ENCODE assay signal across 25 mouse cellular contexts in the genomic region with DNA sequence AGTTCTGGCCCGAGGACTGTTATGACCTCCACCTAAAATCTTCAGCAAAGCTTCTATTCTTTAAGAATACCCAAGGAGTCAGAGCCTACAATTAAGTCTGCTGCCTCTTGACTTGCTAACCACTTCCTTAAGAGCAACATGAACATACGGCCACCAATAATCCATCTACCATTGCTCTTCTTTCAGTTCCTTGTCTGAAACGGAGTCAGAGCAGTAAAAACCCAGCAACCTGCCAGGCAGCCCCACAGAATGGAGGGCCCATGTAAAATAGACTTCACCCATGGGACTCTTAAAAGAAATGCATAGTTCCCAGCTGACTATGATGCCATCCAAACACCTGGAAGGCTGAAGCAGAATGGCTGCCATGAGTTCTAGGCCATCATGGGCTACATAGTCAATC. TPM values are rescaled to one million over a fixed set of nuclear protein-coding genes. Genes with fewer than 3 reads are reported as not detected.
DNase-seq lines count a peak whose midpoint lies in the region; ATAC-seq and TF ChIP-seq lines count a peak whose summit lies in the region.
"Had no signal": no experiment of that assay in that cellular context is flagged by ENCODE, and none has a peak within 500 bp of the region (broad histone marks: within the 10 kb centered on the region; RNA-seq: fewer than 3 reads in every experiment).

No protein-coding gene starts in this region.

- intact Hi-C loops in heart, postnatal 14 days (cut with DNase I), result no loop called here

- H3K36me3 ChIP-seq in intestine, postnatal 0 days (ENCODE audit: control insufficient read depth, insufficient read depth), result no peaks in the 10 kb centered on the region
- no peaks in the 10 kb centered on the region for H3K36me3 ChIP-seq in intestine, embryonic 16.5 days (ENCODE audit: control insufficient read depth, insufficient read depth, low read length)
- peaks cover 8% of the 10 kb centered on the region; the same call in 1 of the 2 replicates for H3K36me3 ChIP-seq in liver, embryonic 15.5 days (replicated peaks)
- H3K36me3 ChIP-seq in small intestine, adult 2 months (ENCODE audit: control insufficient read depth, insufficient read depth, low read length), result peaks cover 2% of the 10 kb centered on the region; the same call in 1 of the 2 replicates
- peaks cover 5% of the 10 kb centered on the region; the same call in 1 of the 2 replicates for H3K36me3 ChIP-seq in heart, embryonic 12.5 days
- H3K36me3 ChIP-seq: embryonic facial prominence, embryonic 15.5 days; kidney, embryonic 15.5 days; limb, embryonic 13.5 days; neural tube, embryonic 12.5 days had no signal

- 72% methylated on average over 3 of the region's 3 CpGs for WGBS in intestine, postnatal 0 days
- WGBS in intestine, embryonic 16.5 days, result 82% methylated on average over 3 of the region's 3 CpGs
- 67% methylated on average over 3 of the region's 3 CpGs for WGBS in liver, embryonic 15.5 days (ENCODE audit: insufficient replicate concordance)
- WGBS in small intestine, adult 2 months, result 78% methylated on average over 3 of the region's 3 CpGs
- 91% methylated on average over 3 of the region's 3 CpGs for WGBS in heart, embryonic 12.5 days

- ATAC-seq in intestine, postnatal 0 days, result no peak
- no peak for ATAC-seq in intestine, embryonic 16.5 days
- ATAC-seq in liver, embryonic 15.5 days (ENCODE audit: insufficient read depth), result no peak
- no peak for ATAC-seq in heart, embryonic 12.5 days (ENCODE audit: insufficient number of reproducible peaks, low FRiP score)
- ATAC-seq: forebrain, embryonic 16.5 days; hindbrain, postnatal 0 days had no signal

- H3K9ac ChIP-seq in intestine, postnatal 0 days (ENCODE audit: low read depth, low read length), result no peak overlapping the region
- no peak overlapping the region for H3K9ac ChIP-seq in intestine, embryonic 16.5 days (ENCODE audit: low read depth, low read length)
- no peak overlapping the region for H3K9ac ChIP-seq in liver, embryonic 15.5 days
- H3K9ac ChIP-seq in heart, embryonic 12.5 days, result no peak overlapping the region
- H3K9ac ChIP-seq: embryonic facial prominence, embryonic 15.5 days; kidney, embryonic 15.5 days; limb, embryonic 13.5 days; lung, embryonic 14.5 days; neural tube, embryonic 12.5 days had no signal

- peaks cover 3% of the 10 kb centered on the region; the same call in 1 of the 2 replicates for H3K4me1 ChIP-seq in intestine, postnatal 0 days (replicated peaks; ENCODE audit: control insufficient read depth, insufficient read depth, low read length)
- H3K4me1 ChIP-seq in intestine, embryonic 16.5 days (ENCODE audit: control insufficient read depth, insufficient read depth, low read length), result peaks cover 15% of the 10 kb centered on the region
- peaks cover 51% of the 10 kb centered on the region for H3K4me1 ChIP-seq in bone marrow macrophage, adult 2 months (ENCODE audit: control insufficient read depth, insufficient read depth, low read length)
- H3K4me1 ChIP-seq in liver, embryonic 15.5 days (replicated peaks), result peaks cover 88% of the 10 kb centered on the region
- H3K4me1 ChIP-seq in small intestine, adult 2 months (ENCODE audit: control insufficient read depth, insufficient read depth, insufficient read length, low read length), result peaks cover 39% of the 10 kb centered on the region
- peaks cover 24% of the 10 kb centered on the region for H3K4me1 ChIP-seq in heart, embryonic 12.5 days (replicated peaks)
- H3K4me1 ChIP-seq: embryonic facial prominence, embryonic 15.5 days; neural tube, embryonic 12.5 days had no signal

- H3K27ac ChIP-seq in intestine, postnatal 0 days (ENCODE audit: low read depth, low read length), result 0 out of 2 replicates have a peak overlapping the region, but pooled peaks have one; percentile 28
- H3K27ac ChIP-seq in intestine, embryonic 16.5 days (ENCODE audit: low read length), result no peak overlapping the region
- 0 out of 2 replicates have a peak overlapping the region, but pooled peaks have one; percentile 17 for H3K27ac ChIP-seq in bone marrow macrophage, adult 2 months (ENCODE audit: insufficient read depth, low read depth, low read length)
- H3K27ac ChIP-seq in liver, embryonic 15.5 days (replicated peaks), result 0 out of 2 replicates have a peak overlapping the region, but pooled peaks have one; percentile 26
- H3K27ac ChIP-seq in small intestine, adult 2 months (ENCODE audit: insufficient read depth, low read depth, low read length), result 0 out of 2 replicates have a peak overlapping the region, but pooled peaks have one; percentile 8
- no peak overlapping the region for H3K27ac ChIP-seq in heart, embryonic 12.5 days (ENCODE audit: poor library complexity, severe bottlenecking)
- H3K27ac ChIP-seq: embryonic facial prominence, embryonic 15.5 days; hindbrain, embryonic 10.5 days; hindbrain, postnatal 0 days; kidney, embryonic 15.5 days; limb, embryonic 13.5 days; neural tube, embryonic 12.5 days had no signal

- no peak for TF ChIP-seq CTCF in intestine, postnatal 0 days (IDR thresholded peaks at IDR 0.05; ENCODE audit: low read depth)
- no peak for TF ChIP-seq CTCF in bone marrow macrophage, adult 2 months (IDR thresholded peaks at IDR 0.05; ENCODE audit: low read depth, low read length)
- TF ChIP-seq CTCF in small intestine, adult 2 months (IDR thresholded peaks at IDR 0.05; ENCODE audit: extremely low read depth, insufficient read length, insufficient replicate concordance, low read depth, low read length), result no peak

- no peak for DNase-seq in heart, postnatal 14 days
- DNase-seq in neural tube, embryonic 10.5 days (ENCODE audit: extremely low spot score, low spot score), result no peak
- DNase-seq: adrenal gland, adult 8-10 months; cerebellum, adult 2 months; gastrocnemius, postnatal 25 days; kidney, adult 11 months; kidney, postnatal 36 days; layer of hippocampus, postnatal 36 days; lung, embryonic 14.5 days; midbrain, embryonic 14.5 days; retina, postnatal 1 day had no signal

- TF ChIP-seq POLR2A in bone marrow macrophage, adult 2 months (IDR thresholded peaks at IDR 0.05; ENCODE audit: borderline replicate concordance, low read depth, low read length), result no peak
- TF ChIP-seq POLR2A in small intestine, adult 2 months (IDR thresholded peaks at IDR 0.05; ENCODE audit: low read depth, low read length), result no peak

- no peaks in the 10 kb centered on the region for H3K9me3 ChIP-seq in intestine, postnatal 0 days (ENCODE audit: control insufficient read depth)
- no peaks in the 10 kb centered on the region for H3K9me3 ChIP-seq in intestine, embryonic 16.5 days (ENCODE audit: control insufficient read depth, low read length)
- no peaks in the 10 kb centered on the region for H3K9me3 ChIP-seq in liver, embryonic 15.5 days (replicated peaks)
- no peaks in the 10 kb centered on the region for H3K9me3 ChIP-seq in heart, embryonic 12.5 days (replicated peaks)
- H3K9me3 ChIP-seq: embryonic facial prominence, embryonic 15.5 days; G1E; hindbrain, embryonic 10.5 days; kidney, embryonic 15.5 days; limb, embryonic 13.5 days; neural tube, embryonic 12.5 days had no signal

- no peaks in the 10 kb centered on the region for H3K27me3 ChIP-seq in intestine, postnatal 0 days (replicated peaks; ENCODE audit: control insufficient read depth, insufficient read depth, low read length)
- no peaks in the 10 kb centered on the region for H3K27me3 ChIP-seq in intestine, embryonic 16.5 days (replicated peaks; ENCODE audit: control insufficient read depth, insufficient read depth, low read length)
- no peaks in the 10 kb centered on the region for H3K27me3 ChIP-seq in liver, embryonic 15.5 days
- no peaks in the 10 kb centered on the region for H3K27me3 ChIP-seq in small intestine, adult 2 months (ENCODE audit: control insufficient read depth, insufficient read depth, low read length)
- no peaks in the 10 kb centered on the region for H3K27me3 ChIP-seq in heart, embryonic 12.5 days (replicated peaks)
- H3K27me3 ChIP-seq: embryonic facial prominence, embryonic 15.5 days; kidney, embryonic 15.5 days; limb, embryonic 13.5 days; neural tube, embryonic 12.5 days had no signal

- H3K4me3 ChIP-seq in intestine, postnatal 0 days (ENCODE audit: low read depth, low read length), result no peak overlapping the region
- H3K4me3 ChIP-seq in intestine, embryonic 16.5 days (ENCODE audit: low read length), result no peak overlapping the region
- H3K4me3 ChIP-seq in bone marrow macrophage, adult 2 months (ENCODE audit: insufficient read depth, low read length), result no peak overlapping the region
- H3K4me3 ChIP-seq in liver, embryonic 15.5 days (replicated peaks), result no peak overlapping the region
- no peak overlapping the region for H3K4me3 ChIP-seq in small intestine, adult 2 months (ENCODE audit: low read depth, low read length)
- no peak overlapping the region for H3K4me3 ChIP-seq in heart, embryonic 12.5 days
- H3K4me3 ChIP-seq: embryonic facial prominence, embryonic 15.5 days; hindbrain, embryonic 10.5 days; kidney, embryonic 15.5 days; limb, embryonic 13.5 days; neural tube, embryonic 12.5 days had no signal

- no peak overlapping the region for H3K4me2 ChIP-seq in intestine, postnatal 0 days (replicated peaks; ENCODE audit: low read depth)
- no peak overlapping the region for H3K4me2 ChIP-seq in intestine, embryonic 16.5 days (ENCODE audit: low read depth, low read length)
- no peak overlapping the region for H3K4me2 ChIP-seq in liver, embryonic 15.5 days
- no peak overlapping the region for H3K4me2 ChIP-seq in heart, embryonic 12.5 days
- H3K4me2 ChIP-seq: embryonic facial prominence, embryonic 15.5 days; kidney, embryonic 15.5 days; limb, embryonic 13.5 days; lung, embryonic 14.5 days; neural tube, embryonic 12.5 days had no signal

RNA-seq across cellular contexts. Expression of a gene that starts 13.4 kb away (rescaled TPM):
- 36.2 and 41.5 TPM in 2 replicates for polyA plus RNA-seq in intestine, postnatal 0 days (2015; fragmentation: Nextera tagmentation; extraction: Ambion mirVana)
- 43.1 and 47.0 TPM in 2 replicates for polyA plus RNA-seq in intestine, embryonic 16.5 days (2015; fragmentation: Nextera tagmentation; extraction: Ambion mirVana)
- polyA plus RNA-seq in bone marrow macrophage, adult 2 months (2012; ENCODE audit: insufficient read depth, insufficient read length, missing spikeins), result 26.1 and 28.0 TPM in 2 replicates
- 21.2 and 22.3 TPM in 2 replicates for polyA plus RNA-seq in liver, embryonic 15.5 days (2015; fragmentation: Nextera tagmentation; extraction: Ambion mirVana)
- 21.5 and 21.6 TPM in 2 replicates for polyA plus RNA-seq in small intestine, adult 2 months (2012; rRNA removed)
- 10 to 100 TPM; 25.0 to 25.3 TPM for total RNA-seq in heart, postnatal 14 days (2021)
- polyA plus RNA-seq in heart, embryonic 12.5 days (2016; fragmentation: Nextera tagmentation; extraction: Ambion mirVana), result 37.5 and 38.5 TPM in 2 replicates

RNA-seq across cellular contexts. Expression of a gene that starts 13.6 kb away (rescaled TPM):
- polyA plus RNA-seq in intestine, postnatal 0 days (2015; fragmentation: Nextera tagmentation; extraction: Ambion mirVana), result 17.2 and 18.0 TPM in 2 replicates
- polyA plus RNA-seq in intestine, embryonic 16.5 days (2015; fragmentation: Nextera tagmentation; extraction: Ambion mirVana), result 21.8 and 23.6 TPM in 2 replicates
- 160 and 171 TPM in 2 replicates for polyA plus RNA-seq in bone marrow macrophage, adult 2 months (2012; ENCODE audit: insufficient read depth, insufficient read length, missing spikeins)
- 10.2 and 10.3 TPM in 2 replicates for polyA plus RNA-seq in liver, embryonic 15.5 days (2015; fragmentation: Nextera tagmentation; extraction: Ambion mirVana)
- 24.7 and 69.8 TPM in 2 replicates for polyA plus RNA-seq in small intestine, adult 2 months (2012; rRNA removed)
- total RNA-seq in heart, postnatal 14 days (2021), result 10 to 100 TPM; 17.6 to 25.0 TPM
- polyA plus RNA-seq in heart, embryonic 12.5 days (2016; fragmentation: Nextera tagmentation; extraction: Ambion mirVana), result 23.0 and 25.4 TPM in 2 replicates

Comparison
In these comparisons a context has a peak if more than half of its experiments do, and no peak if none do; other contexts are left out.
1. H3K27ac ChIP-seq: peak in intestine, postnatal 0 days (single experiment), bone marrow macrophage, adult 2 months (single experiment), liver, embryonic 15.5 days (single experiment) and small intestine, adult 2 months (single experiment); none in intestine, embryonic 16.5 days (single experiment) and heart, embryonic 12.5 days (single experiment).